Mouse (Mus musculus): Measurements from ENCODE around the gene Ccdc149.

DNA sequence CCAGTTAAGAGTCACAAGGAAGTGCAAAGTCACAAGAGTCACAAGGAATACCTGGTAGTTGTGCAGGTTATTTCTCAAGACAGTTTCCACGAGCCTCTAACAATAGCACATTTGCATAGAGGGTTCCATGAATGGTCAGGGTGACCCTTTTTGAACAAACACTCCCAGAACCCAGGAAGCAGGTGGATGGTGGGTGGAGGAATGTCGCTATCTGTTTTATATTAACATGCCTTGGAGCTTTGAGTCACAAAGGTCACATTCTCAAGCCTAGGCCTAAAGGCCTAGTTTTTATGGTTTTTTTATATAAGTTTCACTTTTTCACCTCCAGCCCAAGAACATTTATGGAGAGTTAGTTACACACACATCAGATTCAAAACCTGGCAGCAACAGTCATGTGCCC lies 48.6 kb upstream of the Ccdc149 start:
- TF ChIP-seq SMC3 (IDR thresholded peaks at IDR 0.05; ENCODE audit: low read depth, low read length) = no peak
- TF ChIP-seq ELF1 (IDR thresholded peaks at IDR 0.05; ENCODE audit: low read depth, low read length) = no peak
- no peak for TF ChIP-seq POLR2A (IDR thresholded peaks at IDR 0.05; ENCODE audit: control insufficient read depth in 1 of 2, insufficient read depth in 1 of 2, low read depth in 1 of 2, low read length in 2 of 2, poor library complexity in 1 of 2)
- no peak for TF ChIP-seq GABPA (IDR thresholded peaks at IDR 0.05; ENCODE audit: low read depth, low read length)
- TF ChIP-seq TCF12 (IDR thresholded peaks at IDR 0.05; ENCODE audit: low read depth, low read length) = no peak

Data from MEL (cell line).